12 mouse cellular contexts compared by ENCODE assay signal in genomic region chr4:63021034-63021700, GRCm38 (mm10). TPM values are rescaled to one million over a fixed set of nuclear protein-coding genes. Genes with fewer than 3 reads are reported as not detected.
DNase-seq lines count a peak whose midpoint lies in the region; ATAC-seq lines count a peak whose summit lies in the region.
"Had no signal": no experiment of that assay in that cellular context is flagged by ENCODE, and none has a peak within 500 bp of the region (broad histone marks: within the 10 kb centered on the region; RNA-seq: fewer than 3 reads in every experiment).

No protein-coding gene starts in this region.

- H3K9me3 ChIP-seq in midbrain, embryonic 11.5 days (ENCODE audit: control insufficient read depth, low read length) = no peaks in the 10 kb centered on the region
- no peaks in the 10 kb centered on the region for H3K9me3 ChIP-seq in midbrain, embryonic 15.5 days
- no peaks in the 10 kb centered on the region for H3K9me3 ChIP-seq in intestine, embryonic 16.5 days (ENCODE audit: control insufficient read depth, low read length)
- peaks cover 5% of the 10 kb centered on the region; the same call in 1 of the 2 replicates for H3K9me3 ChIP-seq in forebrain, embryonic 13.5 days (replicated peaks)
- peaks cover 8% of the 10 kb centered on the region; the same call in 1 of the 2 replicates for H3K9me3 ChIP-seq in forebrain, embryonic 10.5 days
- H3K9me3 ChIP-seq: hindbrain, embryonic 13.5 days had no signal

- H3K27ac ChIP-seq in midbrain, embryonic 11.5 days (ENCODE audit: low read depth, low read length) = no peak overlapping the region
- no peak overlapping the region for H3K27ac ChIP-seq in midbrain, embryonic 15.5 days
- H3K27ac ChIP-seq in intestine, embryonic 16.5 days (ENCODE audit: low read length) = peak overlapping the region; percentile 1; the same call in 1 of the 2 replicates
- no peak overlapping the region for H3K27ac ChIP-seq in forebrain, embryonic 13.5 days
- no peak overlapping the region for H3K27ac ChIP-seq in forebrain, embryonic 10.5 days
- H3K27ac ChIP-seq: hindbrain, embryonic 13.5 days had no signal

- no peak overlapping the region for H3K4me2 ChIP-seq in midbrain, embryonic 11.5 days
- no peak overlapping the region for H3K4me2 ChIP-seq in midbrain, embryonic 15.5 days
- no peak overlapping the region for H3K4me2 ChIP-seq in intestine, embryonic 16.5 days (ENCODE audit: low read depth, low read length)
- no peak overlapping the region for H3K4me2 ChIP-seq in forebrain, embryonic 13.5 days
- H3K4me2 ChIP-seq: hindbrain, embryonic 13.5 days had no signal

- H3K4me3 ChIP-seq in midbrain, embryonic 11.5 days (ENCODE audit: low read depth, low read length) = no peak overlapping the region
- no peak overlapping the region for H3K4me3 ChIP-seq in midbrain, embryonic 15.5 days
- H3K4me3 ChIP-seq in intestine, embryonic 16.5 days (ENCODE audit: low read length) = no peak overlapping the region
- H3K4me3 ChIP-seq in forebrain, embryonic 13.5 days = no peak overlapping the region
- no peak overlapping the region for H3K4me3 ChIP-seq in forebrain, embryonic 10.5 days
- H3K4me3 ChIP-seq: erythroblast, embryonic 14.5 days; hindbrain, embryonic 13.5 days had no signal

- no peaks in the 10 kb centered on the region for H3K27me3 ChIP-seq in midbrain, embryonic 11.5 days (ENCODE audit: control insufficient read depth, insufficient read depth, low read length)
- no peaks in the 10 kb centered on the region for H3K27me3 ChIP-seq in midbrain, embryonic 15.5 days (replicated peaks)
- no peaks in the 10 kb centered on the region for H3K27me3 ChIP-seq in intestine, embryonic 16.5 days (replicated peaks; ENCODE audit: control insufficient read depth, insufficient read depth, low read length)
- no peaks in the 10 kb centered on the region for H3K27me3 ChIP-seq in forebrain, embryonic 13.5 days
- no peaks in the 10 kb centered on the region for H3K27me3 ChIP-seq in forebrain, embryonic 10.5 days (ENCODE audit: poor library complexity, severe bottlenecking)
- H3K27me3 ChIP-seq: hindbrain, embryonic 13.5 days had no signal

- DNase-seq in cerebellum, postnatal 4 days (ENCODE audit: low spot score in 2 of 2) = peak; percentile 1 to 16
- DNase-seq in midbrain, embryonic 11.5 days (ENCODE audit: low spot score, missing footprints) = peak; percentile 62
- peak; percentile 10 to 55 for DNase-seq in lung, postnatal 4 days
- no peak for DNase-seq in forebrain, embryonic 10.5 days (ENCODE audit: extremely low spot score, low spot score)
- DNase-seq: B cell, adult 2 months; cerebellum, adult 11-12 months had no signal

- no peaks in the 10 kb centered on the region for H3K36me3 ChIP-seq in midbrain, embryonic 11.5 days (ENCODE audit: control insufficient read depth, insufficient read depth, low read length)
- no peaks in the 10 kb centered on the region for H3K36me3 ChIP-seq in midbrain, embryonic 15.5 days (replicated peaks)
- no peaks in the 10 kb centered on the region for H3K36me3 ChIP-seq in intestine, embryonic 16.5 days (ENCODE audit: control insufficient read depth, insufficient read depth, low read length)
- no peaks in the 10 kb centered on the region for H3K36me3 ChIP-seq in forebrain, embryonic 13.5 days (ENCODE audit: poor library complexity, severe bottlenecking)
- H3K36me3 ChIP-seq in forebrain, embryonic 10.5 days (replicated peaks) = peaks cover 11% of the 10 kb centered on the region; the same call in 1 of the 2 replicates

- no peak for ATAC-seq in cerebellum, adult (ENCODE audit: insufficient number of reproducible peaks, low FRiP score, low TSS enrichment)
- ATAC-seq in midbrain, embryonic 11.5 days (ENCODE audit: low FRiP score) = no peak
- ATAC-seq in midbrain, embryonic 15.5 days (replicated peaks) = no peak
- peak; percentile 30; the same call in 1 of the 2 replicates for ATAC-seq in intestine, embryonic 16.5 days
- no peak for ATAC-seq in forebrain, embryonic 13.5 days

- no peaks in the 10 kb centered on the region for H3K4me1 ChIP-seq in midbrain, embryonic 11.5 days (ENCODE audit: control insufficient read depth, insufficient read depth, low read length)
- H3K4me1 ChIP-seq in midbrain, embryonic 15.5 days = peaks cover 9% of the 10 kb centered on the region; the same call in 1 of the 2 replicates
- peaks cover 21% of the 10 kb centered on the region for H3K4me1 ChIP-seq in intestine, embryonic 16.5 days (ENCODE audit: control insufficient read depth, insufficient read depth, low read length)
- H3K4me1 ChIP-seq in forebrain, embryonic 13.5 days = 0 out of 2 replicates have a peak, but pooled peaks cover 4% of the 10 kb centered on the region
- 0 out of 2 replicates have a peak, but pooled peaks cover 4% of the 10 kb centered on the region for H3K4me1 ChIP-seq in forebrain, embryonic 10.5 days

- 85% methylated on average over 6 of the region's 6 CpGs for WGBS in midbrain, embryonic 11.5 days
- WGBS in midbrain, embryonic 15.5 days = 88% methylated on average over 6 of the region's 6 CpGs
- 62% methylated on average over 6 of the region's 6 CpGs for WGBS in intestine, embryonic 16.5 days
- WGBS in forebrain, embryonic 13.5 days = 88% methylated on average over 6 of the region's 6 CpGs
- WGBS in forebrain, embryonic 10.5 days = 89% methylated on average over 6 of the region's 6 CpGs

- H3K9ac ChIP-seq in midbrain, embryonic 11.5 days (ENCODE audit: low read length) = no peak overlapping the region
- H3K9ac ChIP-seq in midbrain, embryonic 15.5 days = no peak overlapping the region
- H3K9ac ChIP-seq in intestine, embryonic 16.5 days (ENCODE audit: low read depth, low read length) = no peak overlapping the region
- no peak overlapping the region for H3K9ac ChIP-seq in forebrain, embryonic 13.5 days
- H3K9ac ChIP-seq: hindbrain, embryonic 13.5 days had no signal

RNA-seq across cellular contexts. Expression of gene Zfp618, which starts 55.8 kb away (rescaled TPM):
- polyA plus RNA-seq in midbrain, embryonic 11.5 days (2014; fragmentation: Nextera tagmentation; extraction: Ambion mirVana) = 23.6 and 27.7 TPM in 2 replicates
- polyA plus RNA-seq in midbrain, embryonic 15.5 days (2015; fragmentation: Nextera tagmentation; extraction: Ambion mirVana) = 37.6 and 38.6 TPM in 2 replicates
- polyA plus RNA-seq in intestine, embryonic 16.5 days (2015; fragmentation: Nextera tagmentation; extraction: Ambion mirVana) = 15.0 and 15.3 TPM in 2 replicates
- 21.7 and 25.2 TPM in 2 replicates for polyA plus RNA-seq in forebrain, embryonic 13.5 days (2015; fragmentation: Nextera tagmentation; extraction: Ambion mirVana)
- polyA plus RNA-seq in forebrain, embryonic 10.5 days (2016; fragmentation: Nextera tagmentation; extraction: Ambion mirVana) = 21.4 and 23.3 TPM in 2 replicates
- polyA plus RNA-seq: erythroblast, embryonic 14.5 days had no signal
